Mouse (Mus musculus) kidney, postnatal 0 days (tissue): ENCODE data around the gene Morc2a. TPM values are rescaled to one million over a fixed set of nuclear protein-coding genes. Genes with fewer than 3 reads are reported as not detected.

Experiments
- ATAC-seq: fragments of 200-750 bp; cut with Nextera tagmentation; replicated peaks from 2 replicates; pipeline ENCODE4 v1.8.0; 2017; ENCODE audit warnings: low read depth, moderate number of reproducible peaks, moderate TSS enrichment, moderate library complexity; ENCODE audit not compliant: low FRiP score
- DNase-seq: peaks from one replicate; pipeline ENCODE4 v3.0.0-alpha.2; 2016; ENCODE audit warnings: low spot score
- H3K27ac ChIP-seq: fragments of 300-500 bp; sonication (generic); 2 replicates; pipeline ENCODE4 v1.5.1; 2014; ENCODE audit warnings: mild to moderate bottlenecking
- H3K27me3 ChIP-seq: fragments of 300-500 bp; sonication (generic); 2 replicates; pipeline ENCODE4 v1.6.1; 2014; ENCODE audit warnings: low read length, mixed read lengths; ENCODE audit not compliant: insufficient read depth
- H3K36me3 ChIP-seq: fragments of 300-500 bp; sonication (generic); 2 replicates; pipeline ENCODE4 v1.6.1; 2014; ENCODE audit warnings: low read length, mixed read lengths; ENCODE audit not compliant: insufficient read depth
- H3K4me1 ChIP-seq: fragments of 300-500 bp; sonication (generic); replicated peaks from 2 replicates; pipeline ENCODE4 v1.6.1; 2014; ENCODE audit warnings: antibody characterized with exemption, low read length, mixed read lengths; ENCODE audit not compliant: insufficient read depth
- H3K4me2 ChIP-seq: fragments of 300-500 bp; sonication (generic); 2 replicates; pipeline ENCODE4 v1.6.1; 2014; ENCODE audit warnings: mild to moderate bottlenecking, low read length, moderate library complexity, mixed read lengths
- H3K4me3 ChIP-seq: fragments of 300-500 bp; sonication (generic); replicated peaks from 2 replicates; pipeline ENCODE4 v1.5.1; 2014; ENCODE audit warnings: low read depth, low read length
- H3K9ac ChIP-seq: fragments of 300-500 bp; sonication (generic); 2 replicates; pipeline ENCODE4 v1.6.1; 2014; ENCODE audit warnings: low read depth, low read length
- H3K9me3 ChIP-seq: fragments of 300-500 bp; sonication (generic); replicated peaks from 2 replicates; pipeline ENCODE4 v1.6.1; 2016; ENCODE audit warnings: low read length, inconsistent platforms, mixed read lengths
- CTCF ChIP-seq: IDR thresholded peaks from 2 replicates; pipeline ENCODE4 v1.5.1; 2016; ENCODE audit warnings: antibody characterized with exemption, low read depth, mild to moderate bottlenecking, moderate library complexity
- WGBS: fragments of 180-500 bp; shearing (Covaris S2); extraction: QIAGEN DNeasy Blood & Tissue Kit; methylation state at CpG from one replicate; pipeline ENCODE4 v1.1.7; 2014; 5-methylcytosine and 5-hydroxymethylcytosine counted together
- polyA plus RNA-seq: library from polyadenylated mRNA; unstranded; fragments of >200 nt; fragmentation: Nextera tagmentation; extraction: Ambion mirVana; gene quantifications from 2 replicates; pipeline ENCODE4 v1.2.1, GENCODE M21; 2015

The Morc2a gene
- polyA plus RNA-seq, 1 experiment from 2014 or later, result 12.3 TPM

DNA sequence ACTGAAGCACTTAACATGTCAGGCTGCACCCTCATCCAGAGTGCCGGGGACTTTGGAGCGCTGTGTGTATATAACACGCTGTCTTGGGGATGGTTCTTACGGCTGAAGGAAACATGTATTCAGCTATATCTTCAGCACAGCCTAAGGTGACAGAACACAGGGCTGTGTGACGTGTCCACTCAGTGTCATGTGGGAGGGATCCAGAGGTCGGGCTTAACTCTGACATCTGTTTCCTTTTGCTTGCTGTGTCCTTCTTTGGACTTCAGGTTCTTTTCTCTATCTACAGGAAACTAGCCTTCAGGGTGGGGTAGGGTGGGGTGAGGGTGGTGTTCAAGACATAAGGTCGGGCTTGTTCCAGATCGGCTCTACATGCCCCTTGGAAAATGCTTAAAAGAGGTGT, 58.1 kb downstream of the Morc2a start:
- no peak for TF ChIP-seq CTCF
- Histone ChIP-seq H3K9me3 (no peaks in the 10 kb centered on the region), H3K36me3 (no peaks in the 10 kb centered on the region), H3K4me2 (no peak overlapping the region), H3K9ac (no peak overlapping the region), H3K4me1 (no peaks in the 10 kb centered on the region), H3K27ac (no peak overlapping the region), H3K4me3 (no peak overlapping the region), H3K27me3 (no peaks in the 10 kb centered on the region)
- 73% methylated on average over 8 of the region's 8 CpGs for WGBS
- no peak for DNase-seq
- ATAC-seq, result no peak

DNA sequence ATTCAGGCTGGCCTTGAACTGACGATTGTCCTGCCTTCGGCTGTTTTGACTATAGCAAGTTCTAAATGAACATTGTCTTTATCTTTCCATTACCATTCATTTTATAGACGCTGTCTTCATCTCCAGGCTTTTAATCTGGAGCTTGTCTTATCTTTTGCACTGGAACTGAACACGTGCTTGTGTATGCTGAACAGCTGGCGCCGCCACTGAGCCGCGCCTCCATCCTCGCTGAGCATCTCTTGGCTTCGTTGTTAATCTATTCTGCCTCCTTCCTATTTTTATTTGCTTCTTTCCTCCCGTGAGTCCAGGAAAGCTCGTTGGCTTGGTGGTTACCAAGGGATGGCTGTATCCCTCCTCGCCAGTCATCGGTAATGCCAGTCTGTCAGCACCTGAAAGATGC, 61.2 kb downstream of the Morc2a start:
- Histone ChIP-seq H3K27me3 (no peaks in the 10 kb centered on the region), H3K4me3 (no peak overlapping the region), H3K4me2 (no peak overlapping the region), H3K9ac (no peak overlapping the region), H3K27ac (no peak overlapping the region), H3K4me1 (no peaks in the 10 kb centered on the region), H3K9me3 (no peaks in the 10 kb centered on the region), H3K36me3 (no peaks in the 10 kb centered on the region)
- DNase-seq (no peak), ATAC-seq (no peak)
- TF ChIP-seq CTCF, result no peak
- WGBS, result 62% methylated on average over 14 of the region's 14 CpGs

- Histone ChIP-seq H3K4me1 (no peaks in the 10 kb centered on the region), H3K36me3 (no peaks in the 10 kb centered on the region), H3K27ac (no peak overlapping the region), H3K9me3 (no peaks in the 10 kb centered on the region), H3K4me3 (no peak overlapping the region), H3K27me3 (no peaks in the 10 kb centered on the region), H3K4me2 (no peak overlapping the region), H3K9ac (no peak overlapping the region)
- WGBS, result 31% methylated on average over 15 of the region's 15 CpGs
- TF ChIP-seq CTCF, result peak; percentile 85
- ATAC-seq (no peak), DNase-seq (peak; percentile 63)
Observed at GRCm38 (mm10) chr11:3714486-3714885, 65.5 kb downstream of the Morc2a start.

GRCm38 (mm10) chr11:3716662-3717061, 67.7 kb downstream of the Morc2a start:
- Histone ChIP-seq H3K27me3 (no peaks in the 10 kb centered on the region), H3K9ac (no peak overlapping the region), H3K36me3 (no peaks in the 10 kb centered on the region), H3K4me3 (no peak overlapping the region), H3K27ac (no peak overlapping the region), H3K4me1 (no peaks in the 10 kb centered on the region), H3K4me2 (no peak overlapping the region), H3K9me3 (no peaks in the 10 kb centered on the region)
- ATAC-seq (no peak), DNase-seq (no peak)
- 71% methylated on average over 6 of the region's 6 CpGs for WGBS
- no peak for TF ChIP-seq CTCF

GRCm38 (mm10) chr11:3722036-3722435, 73.0 kb downstream of the Morc2a start:
- no peak for DNase-seq
- Histone ChIP-seq H3K9ac (no peak overlapping the region), H3K9me3 (no peaks in the 10 kb centered on the region), H3K4me3 (no peak overlapping the region), H3K27ac (no peak overlapping the region), H3K4me1 (no peaks in the 10 kb centered on the region), H3K4me2 (no peak overlapping the region), H3K27me3 (no peaks in the 10 kb centered on the region), H3K36me3 (no peaks in the 10 kb centered on the region)
- ATAC-seq, result no peak
- 43% methylated on average over 3 of the region's 3 CpGs for WGBS
- TF ChIP-seq CTCF, result no peak

GRCm38 (mm10) chr11:3722861-3723260, 73.9 kb downstream of the Morc2a start:
- Histone ChIP-seq H3K4me2 (no peak overlapping the region), H3K9me3 (no peaks in the 10 kb centered on the region), H3K4me1 (no peaks in the 10 kb centered on the region), H3K27me3 (no peaks in the 10 kb centered on the region), H3K36me3 (no peaks in the 10 kb centered on the region), H3K4me3 (no peak overlapping the region), H3K9ac (no peak overlapping the region), H3K27ac (no peak overlapping the region)
- ATAC-seq (no peak), DNase-seq (no peak)
- 54% methylated on average over 3 of the region's 3 CpGs for WGBS
- no peak for TF ChIP-seq CTCF

DNA sequence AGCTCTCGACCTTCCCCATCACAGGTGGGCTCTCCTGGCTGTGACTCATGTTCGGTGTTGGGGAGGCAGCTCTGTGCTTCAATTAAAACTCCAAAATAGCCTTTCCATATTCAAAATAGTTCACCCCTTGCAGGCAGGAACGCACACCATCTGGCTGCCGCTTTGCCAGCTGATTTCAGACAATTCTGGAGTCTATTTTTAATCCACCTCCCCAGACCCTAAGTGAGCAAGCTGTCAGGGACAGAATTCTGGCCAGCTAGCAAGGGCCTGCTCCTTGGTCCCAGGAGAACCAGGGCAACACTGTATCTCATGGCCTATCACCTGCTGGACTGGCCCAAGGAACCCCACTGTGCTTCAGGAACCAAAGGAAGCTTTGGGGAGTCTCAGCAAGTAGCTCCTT, 74.9 kb downstream of the Morc2a start:
- Histone ChIP-seq H3K9ac (no peak overlapping the region), H3K36me3 (no peaks in the 10 kb centered on the region), H3K4me3 (no peak overlapping the region), H3K27me3 (no peaks in the 10 kb centered on the region), H3K4me2 (no peak overlapping the region), H3K4me1 (no peaks in the 10 kb centered on the region), H3K27ac (no peak overlapping the region), H3K9me3 (no peaks in the 10 kb centered on the region)
- TF ChIP-seq CTCF, result no peak
- ATAC-seq (no peak), DNase-seq (no peak)
- 66% methylated on average over 4 of the region's 4 CpGs for WGBS
